Mouse (Mus musculus): ENCODE measurements around the gene Tmem217. TPM values are rescaled to one million over a fixed set of nuclear protein-coding genes. Genes with fewer than 3 reads are reported as not detected.

Gene Tmem217
- polyA plus RNA-seq, 1 experiment = not detected

GRCm38 (mm10) chr17:29489971-29490712, 62.0 kb downstream of the Tmem217 start:
- Histone ChIP-seq H3K4me1 (ENCODE audit: control insufficient read depth, insufficient read depth, low read length) (peaks cover 6% of the 10 kb centered on the region), H3K27ac (ENCODE audit: insufficient read depth, low read length) (peak overlapping the region; percentile 53), H3K4me3 (ENCODE audit: insufficient read depth, low read length) (peak overlapping the region; percentile 61)
- TF ChIP-seq POLR2A (IDR thresholded peaks at IDR 0.05; ENCODE audit: low read depth, low read length) (peak; percentile 46; the same call in 1 of the 2 replicates), CTCF (IDR thresholded peaks at IDR 0.05; ENCODE audit: borderline replicate concordance, insufficient read depth, low read length) (no peak)

DNA sequence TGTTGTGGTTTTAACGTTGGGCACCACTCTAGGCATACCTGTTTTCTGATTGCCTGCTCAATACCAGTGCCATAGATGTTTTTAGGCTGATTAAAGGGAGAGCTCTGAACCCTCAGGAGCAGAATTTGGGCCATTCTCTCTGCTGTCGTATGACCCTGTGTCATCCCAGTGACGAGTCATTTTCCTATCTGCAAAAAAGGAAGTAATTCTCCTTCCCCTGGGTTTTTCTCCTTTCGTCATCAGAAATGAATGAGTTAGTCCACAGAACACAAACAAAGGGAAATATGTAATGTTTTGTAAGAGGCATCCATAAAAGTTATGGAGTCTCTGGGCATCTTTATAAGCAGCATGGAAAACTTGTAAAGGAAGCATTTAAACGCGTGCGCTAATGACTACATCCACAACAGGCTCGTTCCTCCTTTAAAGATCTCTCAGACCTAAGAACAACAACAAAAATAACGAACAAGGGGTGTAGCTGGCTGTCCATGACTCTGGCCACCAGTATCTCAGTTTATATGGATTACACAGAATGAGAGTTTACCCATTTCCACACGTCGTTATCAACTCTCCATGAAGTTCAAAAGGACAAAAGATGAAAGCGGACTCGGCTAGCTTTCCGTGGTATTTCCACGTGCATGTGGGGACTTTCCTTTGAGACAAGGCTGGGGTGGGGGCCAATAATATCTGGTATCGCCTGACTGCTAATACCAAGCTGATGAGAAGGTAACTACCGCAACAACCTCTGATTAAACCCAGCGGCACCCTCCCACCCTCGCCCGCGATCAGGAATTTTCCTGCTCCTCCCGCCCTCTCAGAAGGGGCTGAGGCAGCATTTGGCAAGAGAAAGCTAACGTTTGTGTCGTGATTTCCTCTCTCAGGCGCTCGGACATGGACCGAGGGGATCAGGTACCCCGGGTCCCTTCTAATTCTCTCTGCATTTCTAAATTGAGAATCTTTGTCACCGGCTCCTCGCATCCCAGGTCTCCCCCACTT, 62.9 kb downstream of the Tmem217 start:
- Histone ChIP-seq H3K4me1 (ENCODE audit: control insufficient read depth, insufficient read depth, low read length) (peaks cover 3% of the 10 kb centered on the region), H3K4me3 (ENCODE audit: insufficient read depth, low read length) (peak overlapping the region; percentile 61), H3K27ac (ENCODE audit: insufficient read depth, low read length) (peak overlapping the region; percentile 53)
- TF ChIP-seq CTCF (IDR thresholded peaks at IDR 0.05; ENCODE audit: borderline replicate concordance, insufficient read depth, low read length) (no peak), POLR2A (IDR thresholded peaks at IDR 0.05; ENCODE audit: low read depth, low read length) (0 out of 2 replicates have a peak, but pooled peaks have one; percentile 7)

DNA sequence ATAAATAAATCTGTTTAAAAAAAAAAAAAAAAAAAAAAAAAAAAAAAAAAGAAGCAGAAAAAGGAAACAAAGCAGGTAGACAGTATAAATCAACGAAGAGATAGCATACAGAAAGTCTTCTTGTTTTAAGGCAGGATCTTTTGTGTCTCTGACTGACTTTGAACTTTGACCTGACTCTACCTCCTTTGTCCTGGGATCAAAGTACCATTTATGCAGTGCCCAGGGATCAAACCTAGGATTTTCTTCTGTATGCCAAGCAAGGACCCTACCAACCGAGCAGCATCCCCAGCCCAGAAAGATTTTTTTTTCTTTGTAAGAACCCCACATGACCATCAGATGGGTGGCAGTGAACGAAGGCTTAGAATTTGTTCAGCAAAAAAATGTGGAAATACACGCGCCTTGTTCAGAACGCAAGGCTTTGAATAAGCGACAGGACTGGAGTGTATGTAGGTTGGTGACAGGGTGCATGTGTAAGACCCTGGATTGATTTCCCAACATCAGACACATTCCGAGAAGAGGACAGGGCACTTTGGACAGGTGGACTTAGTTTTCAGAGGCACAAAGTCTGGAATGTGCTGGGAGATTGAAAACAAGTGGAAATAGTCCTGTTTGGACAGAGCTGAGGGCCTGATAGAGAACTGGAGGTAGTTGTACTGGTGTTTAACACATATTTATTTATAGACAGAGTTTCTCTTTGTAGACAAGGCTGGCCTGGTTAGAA, 63.8 kb downstream of the Tmem217 start:
- H3K27ac ChIP-seq (ENCODE audit: insufficient read depth, low read length) = peak overlapping the region; percentile 14; the same call in 1 of the 2 replicates
- H3K4me1 ChIP-seq (ENCODE audit: control insufficient read depth, insufficient read depth, low read length) = peaks cover 3% of the 10 kb centered on the region
- no peak for TF ChIP-seq CTCF (IDR thresholded peaks at IDR 0.05; ENCODE audit: borderline replicate concordance, insufficient read depth, low read length)
- no peak for TF ChIP-seq POLR2A (IDR thresholded peaks at IDR 0.05; ENCODE audit: low read depth, low read length)
- H3K4me3 ChIP-seq (ENCODE audit: insufficient read depth, low read length) = no peak overlapping the region

GRCm38 (mm10) chr17:29485336-29486233, 66.6 kb downstream of the Tmem217 start:
- H3K4me1 ChIP-seq (ENCODE audit: control insufficient read depth, insufficient read depth, low read length) = peaks cover 3% of the 10 kb centered on the region
- peak overlapping the region; percentile 83 for H3K27ac ChIP-seq (ENCODE audit: insufficient read depth, low read length)
- TF ChIP-seq CTCF (IDR thresholded peaks at IDR 0.05; ENCODE audit: borderline replicate concordance, insufficient read depth, low read length) (no peak), POLR2A (IDR thresholded peaks at IDR 0.05; ENCODE audit: low read depth, low read length) (no peak)
- H3K4me3 ChIP-seq (ENCODE audit: insufficient read depth, low read length) = no peak overlapping the region

- H3K4me1 ChIP-seq (ENCODE audit: control insufficient read depth, insufficient read depth, low read length) = peaks cover 3% of the 10 kb centered on the region
- no peak overlapping the region for H3K4me3 ChIP-seq (ENCODE audit: insufficient read depth, low read length)
- H3K27ac ChIP-seq (ENCODE audit: insufficient read depth, low read length) = no peak overlapping the region
- TF ChIP-seq CTCF (IDR thresholded peaks at IDR 0.05; ENCODE audit: borderline replicate concordance, insufficient read depth, low read length) = no peak
- TF ChIP-seq POLR2A (IDR thresholded peaks at IDR 0.05; ENCODE audit: low read depth, low read length) = no peak
Measured at GRCm38 (mm10) chr17:29484431-29484830, 67.8 kb downstream of the Tmem217 start.

DNA sequence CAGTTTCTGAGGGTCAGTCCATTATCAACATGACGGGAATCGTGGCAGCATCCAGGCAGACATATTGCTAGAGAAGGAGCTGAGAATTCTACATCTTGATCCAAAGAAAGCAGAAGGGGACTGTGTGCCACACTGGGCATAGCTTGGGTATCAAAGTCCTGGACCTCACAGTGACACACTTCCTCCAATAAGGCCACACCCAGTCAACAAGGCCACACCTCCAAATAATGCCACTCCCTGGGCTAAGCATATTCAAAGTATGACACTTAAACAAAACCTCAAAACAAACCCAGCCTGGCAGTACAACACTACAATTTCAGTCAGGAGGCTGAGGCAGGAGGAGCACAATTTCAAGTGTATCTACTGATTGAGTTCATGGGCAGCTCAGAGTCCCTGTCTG, 68.9 kb downstream of the Tmem217 start:
- TF ChIP-seq CTCF (IDR thresholded peaks at IDR 0.05; ENCODE audit: borderline replicate concordance, insufficient read depth, low read length) = no peak
- TF ChIP-seq POLR2A (IDR thresholded peaks at IDR 0.05; ENCODE audit: low read depth, low read length) = no peak
- Histone ChIP-seq H3K4me1 (ENCODE audit: control insufficient read depth, insufficient read depth, low read length) (peaks cover 3% of the 10 kb centered on the region), H3K27ac (ENCODE audit: insufficient read depth, low read length) (no peak overlapping the region), H3K4me3 (ENCODE audit: insufficient read depth, low read length) (no peak overlapping the region)

DNA sequence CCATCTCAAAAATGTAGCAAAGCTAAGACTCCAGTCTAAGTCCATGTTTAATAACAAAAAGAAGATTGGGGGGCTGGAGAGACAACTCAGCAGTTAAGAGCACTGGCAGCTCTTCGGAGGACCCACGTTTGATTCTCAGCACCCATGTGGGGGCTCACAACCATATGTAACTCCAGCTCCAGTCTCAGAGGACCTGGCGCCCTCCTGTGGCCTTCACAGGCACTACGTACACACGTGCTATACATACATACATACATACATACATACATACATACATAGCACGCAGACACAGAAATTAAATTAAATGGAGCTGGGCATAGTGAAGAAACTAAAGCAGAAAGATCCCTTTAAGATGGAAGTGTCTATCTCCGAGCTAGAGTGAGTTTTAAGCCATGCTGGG, 69.6 kb downstream of the Tmem217 start:
- H3K27ac ChIP-seq (ENCODE audit: insufficient read depth, low read length) = no peak overlapping the region
- TF ChIP-seq CTCF (IDR thresholded peaks at IDR 0.05; ENCODE audit: borderline replicate concordance, insufficient read depth, low read length) = no peak
- no peak for TF ChIP-seq POLR2A (IDR thresholded peaks at IDR 0.05; ENCODE audit: low read depth, low read length)

DNA sequence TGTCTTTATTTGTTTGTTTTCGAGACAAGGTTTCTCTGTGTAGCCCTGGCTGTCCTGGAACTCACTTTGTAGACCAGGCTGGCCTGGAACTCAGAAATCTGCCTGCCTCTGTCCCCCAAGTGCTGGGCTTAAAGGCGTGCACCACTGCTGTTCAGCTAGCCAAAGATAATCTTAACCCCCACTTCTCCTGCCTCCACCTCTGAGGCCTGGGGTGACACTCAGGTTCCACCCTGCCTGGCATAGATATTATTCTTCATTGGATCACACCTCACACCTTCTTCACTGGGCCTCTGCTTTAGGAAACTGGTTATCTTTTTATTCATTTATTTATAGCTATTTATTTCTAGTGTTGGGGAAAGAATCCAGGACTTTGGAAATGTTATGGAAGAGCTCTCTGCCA, 71.9 kb downstream of the Tmem217 start:
- TF ChIP-seq CTCF (IDR thresholded peaks at IDR 0.05; ENCODE audit: borderline replicate concordance, insufficient read depth, low read length) (no peak), POLR2A (IDR thresholded peaks at IDR 0.05; ENCODE audit: low read depth, low read length) (no peak)

More for the DNA sequence above, 69.6 kb downstream of the Tmem217 start:
- no peak overlapping the region for H3K4me3 ChIP-seq (ENCODE audit: insufficient read depth, low read length)
- peaks cover 3% of the 10 kb centered on the region for H3K4me1 ChIP-seq (ENCODE audit: control insufficient read depth, insufficient read depth, low read length)

More for the DNA sequence above, 71.9 kb downstream of the Tmem217 start:
- Histone ChIP-seq H3K4me3 (ENCODE audit: insufficient read depth, low read length) (no peak overlapping the region), H3K4me1 (ENCODE audit: control insufficient read depth, insufficient read depth, low read length) (peaks cover 1% of the 10 kb centered on the region), H3K27ac (ENCODE audit: insufficient read depth, low read length) (no peak overlapping the region)
